Mouse (Mus musculus) activated CD4-positive, CD25-positive, alpha-beta regulatory T cell, adult 4 months (primary cell): ENCODE measurements around the gene Socs1. TPM values are rescaled to one million over a fixed set of nuclear protein-coding genes. Genes with fewer than 3 reads are reported as not detected.

Source experiments
- ATAC-seq: one replicate; pipeline ENCODE4 v1.8.0; 2017
- polyA plus RNA-seq, 2 experiments: library from polyadenylated mRNA; unstranded; fragments of 100-300 nt; shearing (Covaris generic); gene quantifications; one replicate each; pipeline ENCODE4 v1.2.1; 2017

The Socs1 gene
- polyA plus RNA-seq, 2 experiments from 2014 or later: 4.0 to 4.6 TPM

GRCm38 (mm10) chr16:10762569-10763180 is 22.7 kb downstream of the Socs1 start:
- no peak for ATAC-seq

- no peak for ATAC-seq
Measured at GRCm38 (mm10) chr16:10761182-10761581, 24.2 kb downstream of the Socs1 start.

GRCm38 (mm10) chr16:10756168-10756567 is 29.2 kb downstream of the Socs1 start:
- no peak for ATAC-seq

- ATAC-seq: no peak
Measured at GRCm38 (mm10) chr16:10754521-10755296, 30.6 kb downstream of the Socs1 start.

GRCm38 (mm10) chr16:10749824-10750223 is 35.5 kb downstream of the Socs1 start:
- ATAC-seq: no peak

- no peak for ATAC-seq
Measured at GRCm38 (mm10) chr16:10749226-10749625, 36.1 kb downstream of the Socs1 start.

- ATAC-seq: peak; percentile 96
Measured at GRCm38 (mm10) chr16:10741082-10741481, 44.3 kb downstream of the Socs1 start.

- no peak for ATAC-seq
Measured at GRCm38 (mm10) chr16:10739854-10740398, 45.4 kb downstream of the Socs1 start.

- no peak for ATAC-seq
Measured at GRCm38 (mm10) chr16:10738866-10739265, 46.5 kb downstream of the Socs1 start.

GRCm38 (mm10) chr16:10737571-10737970 is 47.8 kb downstream of the Socs1 start:
- ATAC-seq: no peak

- no peak for ATAC-seq
Measured at GRCm38 (mm10) chr16:10736364-10736763, 49.0 kb downstream of the Socs1 start.

- no peak for ATAC-seq
Measured at GRCm38 (mm10) chr16:10735781-10736180, 49.6 kb downstream of the Socs1 start.

GRCm38 (mm10) chr16:10732421-10732820 is 52.9 kb downstream of the Socs1 start:
- ATAC-seq: peak; percentile 93

Other genes starting within 250 kb of the Socs1 start
- 1 to 10 TPM; 3.0 to 3.1 TPM for gene Dexi, start 242.5 kb downstream of the Socs1 start, polyA plus RNA-seq
- 1 to 10 TPM; 7.0 to 7.8 TPM for gene Clec16a, start 240.2 kb downstream of the Socs1 start, polyA plus RNA-seq
- gene Tnp2, start 3.1 kb upstream of the Socs1 start, polyA plus RNA-seq: 1 to 10 TPM; 5.7 to 6.3 TPM
- not detected for gene Prm3, start 5.4 kb upstream of the Socs1 start, polyA plus RNA-seq
- not detected for gene Prm2, start 10.6 kb upstream of the Socs1 start, polyA plus RNA-seq
- under 1 TPM in 1 of 2 experiments, not detected in 1; 0.77 TPM for gene Prm1, start 20.3 kb upstream of the Socs1 start, polyA plus RNA-seq
- gene Gm11172, start 27.4 kb upstream of the Socs1 start, polyA plus RNA-seq: not detected
- gene Rmi2, start 49.5 kb upstream of the Socs1 start, polyA plus RNA-seq: 1 to 10 TPM; 1.3 to 1.9 TPM